Mouse (Mus musculus): ENCODE measurements around the gene Maml3.

Gene Maml3

DNA sequence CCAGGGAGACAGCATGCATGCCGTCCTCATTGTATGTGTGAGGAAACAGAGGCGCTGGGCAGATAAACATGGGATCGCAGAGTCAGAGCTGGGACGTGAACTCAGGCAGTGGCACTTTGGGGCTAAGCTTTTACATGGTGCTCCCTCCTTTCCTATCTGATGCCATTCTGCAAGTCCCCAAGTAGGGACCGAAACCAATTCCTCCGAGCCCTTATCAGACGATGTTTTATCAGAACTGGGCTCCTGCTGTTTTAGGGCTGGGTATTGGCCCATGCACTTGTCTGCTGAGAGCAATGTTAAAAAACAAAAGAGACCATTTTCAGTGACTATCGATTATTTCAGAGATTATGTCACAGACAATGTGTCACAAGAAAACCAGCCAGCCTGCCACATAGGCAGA lies 191.4 kb downstream of the Maml3 start:
- DNase-seq (ENCODE audit: low read depth) = no peak

GRCm38 (mm10) chr3:51912214-51912613 lies 192.7 kb downstream of the Maml3 start:
- no peak for DNase-seq (ENCODE audit: low read depth)

- DNase-seq (ENCODE audit: low read depth) = no peak
Observed at GRCm38 (mm10) chr3:51908437-51908990, 196.4 kb downstream of the Maml3 start.

- DNase-seq (ENCODE audit: low read depth) = no peak
Observed at GRCm38 (mm10) chr3:51907113-51907860, 197.6 kb downstream of the Maml3 start.

- DNase-seq (ENCODE audit: low read depth) = no peak
Observed at GRCm38 (mm10) chr3:51905903-51906302, 199.0 kb downstream of the Maml3 start.

GRCm38 (mm10) chr3:51904357-51904855 lies 200.5 kb downstream of the Maml3 start:
- DNase-seq (ENCODE audit: low read depth) = no peak

GRCm38 (mm10) chr3:51901151-51901550 lies 203.7 kb downstream of the Maml3 start:
- peak; percentile 34 for DNase-seq (ENCODE audit: low read depth)

GRCm38 (mm10) chr3:51894514-51894913 lies 210.4 kb downstream of the Maml3 start:
- no peak for DNase-seq (ENCODE audit: low read depth)

DNA sequence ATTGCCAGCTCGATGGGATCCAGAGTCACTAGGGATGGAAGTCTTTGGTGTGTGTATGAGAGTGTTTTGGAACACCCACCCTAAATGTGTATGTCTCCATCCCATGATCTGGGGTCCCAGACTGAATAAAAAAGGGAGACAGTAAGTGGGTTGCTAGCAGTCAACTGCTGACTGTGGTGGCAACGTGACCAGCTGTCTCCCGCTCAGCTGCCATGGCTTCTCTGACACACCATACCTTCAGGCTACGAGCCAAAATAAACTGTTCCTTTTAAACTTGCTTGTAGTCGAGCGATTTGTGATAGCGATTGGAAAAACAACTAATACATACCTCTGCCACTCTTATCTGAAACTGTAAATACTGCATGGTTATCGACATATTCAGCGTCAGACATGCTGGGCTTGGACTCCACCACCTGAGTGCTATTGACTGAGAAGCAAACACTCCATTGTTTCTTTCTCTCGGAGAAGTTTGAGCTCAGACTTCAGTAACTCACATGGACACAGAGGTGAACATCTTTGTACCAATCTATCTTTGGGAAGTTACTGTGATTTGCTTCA lies 213.2 kb downstream of the Maml3 start:
- DNase-seq (ENCODE audit: low read depth) = no peak

DNA sequence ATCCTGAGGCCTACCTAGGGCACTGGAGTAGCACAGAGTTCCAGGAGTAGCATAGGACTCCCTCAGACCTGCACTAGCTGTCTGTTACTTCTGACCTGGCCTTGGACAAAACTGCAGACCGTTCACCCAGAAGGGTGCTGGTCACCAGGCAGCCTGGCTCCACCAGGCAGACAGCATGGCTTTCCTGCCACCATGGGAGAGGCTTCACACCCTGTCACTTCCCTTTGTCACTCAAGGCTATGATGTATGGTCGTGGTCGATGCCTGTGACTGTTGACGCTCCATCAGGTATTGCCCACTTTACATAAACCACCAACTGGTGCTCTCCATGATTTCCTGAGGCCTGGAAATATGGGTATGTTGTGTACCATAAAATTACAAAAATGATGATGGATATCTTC lies 214.7 kb downstream of the Maml3 start:
- peak; percentile 51 for DNase-seq (ENCODE audit: low read depth)

DNA sequence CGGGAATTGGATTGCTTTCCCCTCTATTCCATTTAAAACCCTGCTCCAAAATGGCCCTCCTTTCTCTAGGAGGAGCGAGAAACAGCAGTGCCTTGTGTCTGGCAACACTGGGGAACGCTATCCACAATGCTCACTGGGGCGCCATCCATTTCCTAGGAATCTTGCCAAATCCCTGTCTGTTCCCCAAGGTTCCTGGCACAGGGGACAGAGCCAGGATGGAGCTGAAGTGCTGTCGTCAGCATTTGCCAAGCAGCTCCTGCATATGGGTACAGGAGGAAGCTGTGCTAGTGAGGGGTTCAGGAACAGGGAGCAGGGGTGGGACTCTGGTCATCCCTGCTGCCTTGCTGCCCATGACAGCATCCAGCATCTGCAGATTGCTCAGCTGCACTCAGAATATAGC lies 215.1 kb downstream of the Maml3 start:
- no peak for DNase-seq (ENCODE audit: low read depth)

DNA sequence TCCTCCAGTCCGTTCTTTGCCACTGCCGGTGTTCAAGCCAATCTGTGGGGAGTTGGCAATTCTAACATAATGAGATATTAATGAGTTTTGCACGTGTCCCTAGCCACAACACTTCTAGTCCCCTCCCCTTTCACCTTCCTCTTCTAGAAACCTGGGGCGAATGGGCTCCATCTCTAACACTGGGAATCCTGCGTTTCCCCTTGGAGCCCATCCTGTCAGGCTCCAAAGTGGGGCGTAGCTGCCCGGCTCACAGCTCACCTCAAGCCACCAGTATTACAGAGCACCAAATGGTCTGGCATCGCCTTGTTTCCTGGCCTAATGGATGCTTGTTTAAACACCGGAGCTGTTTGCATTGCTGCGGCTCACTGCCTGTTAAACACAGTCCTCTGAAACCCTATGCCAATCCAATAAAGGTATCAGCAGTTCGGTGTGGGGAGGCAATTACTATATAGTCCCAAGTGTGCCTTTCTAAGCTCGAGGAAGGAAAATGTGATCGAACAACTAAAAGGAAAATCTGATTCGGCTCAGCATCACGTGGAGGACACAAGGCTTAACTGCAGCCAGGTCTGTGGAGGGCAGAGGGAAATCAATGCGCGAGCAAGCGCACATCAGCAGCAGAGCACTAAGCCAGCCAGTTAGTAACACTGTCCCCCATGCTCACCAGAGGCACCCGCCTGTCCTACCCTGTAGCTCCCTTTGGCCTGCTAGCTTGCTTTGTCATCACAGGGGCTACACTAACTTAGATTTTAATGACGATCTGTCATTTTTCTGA lies 216.0 kb downstream of the Maml3 start:
- no peak for DNase-seq (ENCODE audit: low read depth)

GRCm38 (mm10) chr3:51888295-51888661 lies 216.6 kb downstream of the Maml3 start:
- no peak for DNase-seq (ENCODE audit: low read depth)

GRCm38 (mm10) chr3:51885920-51886319 lies 219.0 kb downstream of the Maml3 start:
- no peak for DNase-seq (ENCODE audit: low read depth)

- no peak for DNase-seq (ENCODE audit: low read depth)
Observed at GRCm38 (mm10) chr3:51885487-51885886, 219.4 kb downstream of the Maml3 start.

DNA sequence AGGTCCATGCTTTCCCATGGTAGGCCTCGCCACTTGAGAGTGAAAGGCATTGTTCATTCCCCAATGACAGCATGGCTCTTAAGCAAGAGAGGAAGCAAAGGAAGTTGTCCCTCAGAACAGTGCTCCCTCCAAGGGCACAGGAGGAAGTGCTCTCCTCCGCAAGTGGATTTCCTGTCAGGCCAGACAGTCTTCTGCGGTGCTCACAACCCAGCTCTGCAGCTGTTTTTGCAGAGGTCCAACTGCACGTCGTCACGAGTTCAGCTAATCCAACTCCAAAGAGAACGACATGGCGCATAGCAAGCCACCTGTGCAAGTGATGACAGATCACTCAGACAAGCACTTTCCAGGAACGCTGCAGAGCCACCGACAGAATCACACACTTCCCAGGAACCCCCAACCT lies 222.9 kb downstream of the Maml3 start:
- peak; percentile 85 for DNase-seq (ENCODE audit: low read depth)

DNA sequence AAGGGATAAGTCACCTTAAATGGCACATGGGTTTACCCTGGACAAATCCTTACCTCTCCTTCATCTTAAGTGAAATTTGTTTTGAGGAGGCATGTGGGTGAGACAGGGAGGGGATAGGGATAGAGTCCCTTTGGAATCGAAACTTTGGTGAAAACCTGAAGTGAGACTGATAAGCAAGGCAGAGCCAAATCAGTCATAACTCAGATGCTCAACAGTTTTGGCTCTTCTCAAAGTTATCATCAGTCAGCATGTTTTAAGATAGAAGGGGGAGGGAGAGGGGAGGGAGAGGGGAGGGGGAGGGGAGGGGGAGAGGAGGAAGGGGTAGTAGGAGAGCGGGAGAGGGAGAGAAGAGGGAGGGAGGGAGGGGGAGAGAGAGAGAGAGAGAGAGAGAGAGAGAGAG lies 223.5 kb downstream of the Maml3 start:
- DNase-seq (ENCODE audit: low read depth) = no peak

DNA sequence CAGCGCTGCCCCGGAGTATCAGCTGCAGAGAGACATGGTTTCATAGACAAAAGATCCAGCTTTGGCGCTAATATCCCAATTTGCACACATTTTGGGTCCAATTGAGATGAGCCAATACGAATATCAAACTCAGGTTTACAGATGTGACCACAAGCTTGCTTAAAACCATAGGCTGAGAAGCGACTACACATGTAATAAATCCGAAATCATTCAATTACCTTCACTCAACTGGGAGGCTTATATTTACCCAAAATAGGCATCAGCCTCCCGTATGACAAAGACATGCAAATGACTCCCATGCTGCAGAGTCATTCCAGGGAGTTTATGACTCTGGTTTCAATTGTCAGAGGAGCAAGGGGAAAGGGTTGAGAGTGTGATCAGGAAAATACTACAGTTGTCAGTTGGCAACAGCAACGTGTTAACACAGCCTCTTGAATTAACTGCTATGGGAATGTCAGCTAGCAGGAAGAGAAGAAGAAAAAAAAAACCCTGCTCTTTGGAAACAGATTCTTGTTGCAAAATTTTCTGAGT lies 224.3 kb downstream of the Maml3 start:
- DNase-seq (ENCODE audit: low read depth) = no peak

DNA sequence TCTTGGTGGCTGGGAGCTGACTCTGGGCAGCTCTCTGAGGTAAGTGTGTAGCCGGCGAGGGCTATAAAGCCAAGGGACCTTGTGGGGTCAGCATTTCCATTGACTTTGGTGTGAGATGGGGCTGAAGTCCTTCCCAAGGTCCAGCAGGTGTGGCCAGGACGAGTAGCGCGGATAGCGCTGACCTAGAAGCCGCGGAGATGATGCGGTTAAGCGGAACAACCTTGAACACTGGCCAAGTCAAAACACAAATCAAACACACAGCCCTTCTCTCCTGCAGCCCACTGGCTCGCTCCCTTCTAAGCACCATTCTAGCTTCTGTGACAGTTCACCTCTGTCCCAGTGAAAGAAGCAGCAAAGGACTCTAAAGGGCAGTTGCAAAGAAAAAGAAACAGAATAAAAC lies 225.7 kb downstream of the Maml3 start:
- DNase-seq (ENCODE audit: low read depth) = no peak

- no peak for DNase-seq (ENCODE audit: low read depth)
Observed at GRCm38 (mm10) chr3:51878577-51878976, 226.3 kb downstream of the Maml3 start.

DNA sequence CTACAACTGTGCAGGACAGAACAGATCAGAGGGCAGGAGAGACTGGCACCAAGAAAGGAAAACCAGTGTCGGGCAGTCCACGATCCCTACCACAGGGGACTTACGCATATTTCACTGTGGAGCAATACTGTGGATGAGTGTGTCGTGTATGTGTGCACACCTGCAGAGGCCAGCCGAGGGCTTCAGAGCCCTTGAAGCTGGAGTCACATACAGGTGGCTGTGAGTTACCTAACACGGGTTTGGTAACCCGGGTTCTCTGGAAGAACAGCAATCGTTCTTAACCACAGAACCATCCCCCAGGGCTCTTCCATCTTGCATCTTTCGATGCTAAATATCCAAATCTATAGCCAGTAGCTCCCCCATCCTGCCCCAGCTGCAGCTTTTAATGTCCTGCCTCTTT lies 228.1 kb downstream of the Maml3 start:
- DNase-seq (ENCODE audit: low read depth) = no peak

DNA sequence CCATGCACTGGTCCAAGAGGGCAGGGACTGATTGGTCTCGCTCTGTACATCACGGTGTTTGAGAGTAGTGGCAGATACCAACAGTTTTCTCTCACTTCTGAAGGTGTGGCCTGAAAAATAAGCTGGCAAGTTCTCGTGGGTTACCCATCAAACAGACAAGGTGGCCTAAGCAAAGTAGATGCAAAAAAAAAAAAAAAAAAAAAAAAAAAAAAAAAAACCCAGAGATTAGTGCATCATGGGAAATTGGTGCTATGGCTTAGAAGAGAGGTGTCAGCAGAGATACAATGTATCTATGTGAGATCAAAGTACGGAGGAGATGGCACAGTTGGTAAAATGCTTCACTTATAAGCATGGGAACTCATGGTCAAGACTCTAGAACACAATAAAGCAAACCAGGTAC lies 229.2 kb downstream of the Maml3 start:
- DNase-seq (ENCODE audit: low read depth) = no peak

DNA sequence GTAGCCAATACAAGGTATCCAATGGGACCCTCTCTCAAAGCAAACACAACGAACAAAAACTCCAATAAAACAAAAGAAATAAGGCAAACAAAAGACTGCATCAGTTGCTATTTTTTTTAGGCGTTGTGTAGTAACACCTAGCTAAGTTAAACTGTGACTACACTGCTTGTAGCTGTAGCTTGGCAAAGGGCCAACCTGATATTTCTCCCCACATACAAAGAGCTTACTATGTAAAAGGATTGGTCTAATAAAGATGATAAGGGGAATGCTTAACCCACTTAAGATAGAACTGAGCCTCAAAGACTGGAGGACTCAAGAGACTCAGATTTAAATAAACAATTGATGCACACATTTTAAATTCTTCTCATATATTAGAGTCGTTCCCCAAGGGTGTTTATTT lies 230.6 kb downstream of the Maml3 start:
- no peak for DNase-seq (ENCODE audit: low read depth)
